Mouse (Mus musculus) heart, postnatal 0 days (tissue): ENCODE results near the gene Surf6. TPM values are rescaled to one million over a fixed set of nuclear protein-coding genes. Genes with fewer than 3 reads are reported as not detected.

Experiments used
- ATAC-seq: fragments of 200-750 bp; cut with Nextera tagmentation; 2 replicates; pipeline ENCODE4 v1.8.0; 2017; ENCODE audit warnings: low read depth, moderate number of reproducible peaks, moderate library complexity; ENCODE audit not compliant: insufficient read depth
- DNase-seq: peaks from one replicate; pipeline ENCODE4 v3.0.0-alpha.2; 2016; ENCODE audit warnings: low spot score
- H3K27ac ChIP-seq: fragments of 300-500 bp; sonication (generic); 2 replicates; pipeline ENCODE4 v1.5.1; 2014; ENCODE audit warnings: low read depth, mild to moderate bottlenecking
- H3K27me3 ChIP-seq: fragments of 300-500 bp; sonication (generic); 2 replicates; pipeline ENCODE4 v1.6.1; 2014; ENCODE audit warnings: low read length, mixed read lengths; ENCODE audit not compliant: control insufficient read depth, insufficient read depth
- H3K36me3 ChIP-seq: fragments of 300-500 bp; sonication (generic); replicated peaks from 2 replicates; pipeline ENCODE4 v1.6.1; 2014; ENCODE audit warnings: low read length, mixed read lengths; ENCODE audit not compliant: control insufficient read depth, insufficient read depth
- H3K4me1 ChIP-seq: fragments of 300-500 bp; sonication (generic); 2 replicates; pipeline ENCODE4 v1.6.1; 2014; ENCODE audit warnings: antibody characterized with exemption; ENCODE audit not compliant: control insufficient read depth, insufficient read depth
- H3K4me2 ChIP-seq: fragments of 300-500 bp; sonication (generic); 2 replicates; pipeline ENCODE4 v1.6.1; 2014; ENCODE audit warnings: low read depth, mild to moderate bottlenecking, low read length, moderate library complexity
- H3K4me3 ChIP-seq: fragments of 300-500 bp; sonication (generic); 2 replicates; pipeline ENCODE4 v1.5.1; 2014; ENCODE audit warnings: low read depth, low read length
- H3K9ac ChIP-seq: fragments of 300-500 bp; sonication (generic); replicated peaks from 2 replicates; pipeline ENCODE4 v1.6.1; 2014; ENCODE audit warnings: low read depth, low read length, mixed read lengths
- H3K9me3 ChIP-seq: fragments of 300-500 bp; sonication (generic); replicated peaks from 2 replicates; pipeline ENCODE4 v1.6.1; 2016; ENCODE audit warnings: low read length; ENCODE audit not compliant: control insufficient read depth
- CTCF ChIP-seq: IDR thresholded peaks from 2 replicates; pipeline ENCODE4 v1.5.1; 2016; ENCODE audit warnings: antibody characterized with exemption, control low read depth, low read depth
- EP300 ChIP-seq: IDR thresholded peaks from 2 replicates; pipeline ENCODE4 v1.6.1; 2016; ENCODE audit warnings: antibody characterized with exemption, low read depth
- WGBS: fragments of 180-500 bp; shearing (Covaris S2); extraction: QIAGEN DNeasy Blood & Tissue Kit; methylation state at CpG from one replicate; pipeline ENCODE4 v1.1.7; 2014; 5-methylcytosine and 5-hydroxymethylcytosine counted together
- polyA plus RNA-seq: library from polyadenylated mRNA; unstranded; fragments of >200 nt; fragmentation: Nextera tagmentation; extraction: Ambion mirVana; gene quantifications from 2 replicates; pipeline ENCODE4 v1.2.1, GENCODE M21; 2015
- total RNA-seq: library from RNA; depleted of rRNA; stranded (reverse); fragments of >200 nt; gene quantifications from 2 replicates; pipeline ENCODE4 v1.2.3, GENCODE M21; 2014; ENCODE audit warnings: low replicate concordance

Surf6 gene
- total and polyA plus RNA-seq, 2 experiments from 2014 or later, result 7.3 to 9.8 TPM

- H3K36me3 ChIP-seq, result peaks cover 31% of the 10 kb centered on the region
- no peak overlapping the region for H3K27ac ChIP-seq
- no peak overlapping the region for H3K4me3 ChIP-seq
- no peaks in the 10 kb centered on the region for H3K27me3 ChIP-seq
- no peaks in the 10 kb centered on the region for H3K9me3 ChIP-seq
- peak; percentile 65 for TF ChIP-seq CTCF
- TF ChIP-seq EP300, result no peak
- H3K4me2 ChIP-seq, result no peak overlapping the region
- ATAC-seq (no peak), DNase-seq (peak; percentile 66)
- H3K4me1 ChIP-seq, result peaks cover 25% of the 10 kb centered on the region
- no peak overlapping the region for H3K9ac ChIP-seq
- 25% methylated on average over 1 of the region's 1 CpGs for WGBS
These were observed 27.7 kb upstream of the Surf6 start for GRCm38 (mm10) chr2:26930390-26930789.

GRCm38 (mm10) chr2:26927745-26928476 lies 25.2 kb upstream of the Surf6 start:
- 74% methylated on average over 6 of the region's 6 CpGs for WGBS
- Histone ChIP-seq H3K27me3 (no peaks in the 10 kb centered on the region), H3K9me3 (no peaks in the 10 kb centered on the region), H3K36me3 (peaks cover 55% of the 10 kb centered on the region), H3K27ac (no peak overlapping the region), H3K4me2 (no peak overlapping the region), H3K4me3 (no peak overlapping the region), H3K9ac (no peak overlapping the region), H3K4me1 (peaks cover 21% of the 10 kb centered on the region)
- ATAC-seq (no peak), DNase-seq (no peak)
- TF ChIP-seq CTCF (no peak), EP300 (no peak)

- DNase-seq (peak; percentile 62), ATAC-seq (peak; percentile 81)
- 31% methylated on average over 9 of the region's 9 CpGs for WGBS
- no peak overlapping the region for H3K9ac ChIP-seq
- no peaks in the 10 kb centered on the region for H3K27me3 ChIP-seq
- no peaks in the 10 kb centered on the region for H3K9me3 ChIP-seq
- H3K4me3 ChIP-seq, result no peak overlapping the region
- H3K4me2 ChIP-seq, result no peak overlapping the region
- no peak for TF ChIP-seq EP300
- no peak for TF ChIP-seq CTCF
- peaks cover 16% of the 10 kb centered on the region for H3K4me1 ChIP-seq
- H3K27ac ChIP-seq, result peak overlapping the region; percentile 75
- peaks cover 87% of the 10 kb centered on the region for H3K36me3 ChIP-seq
These were observed 19.1 kb upstream of the Surf6 start for GRCm38 (mm10) chr2:26921784-26922183.

GRCm38 (mm10) chr2:26920190-26920855 lies 17.6 kb upstream of the Surf6 start:
- H3K36me3 ChIP-seq, result peaks cover 73% of the 10 kb centered on the region
- no peak overlapping the region for H3K4me2 ChIP-seq
- no peaks in the 10 kb centered on the region for H3K27me3 ChIP-seq
- H3K9ac ChIP-seq, result no peak overlapping the region
- H3K27ac ChIP-seq, result no peak overlapping the region
- 88% methylated on average over 6 of the region's 6 CpGs for WGBS
- ATAC-seq (no peak), DNase-seq (no peak)
- H3K9me3 ChIP-seq, result no peaks in the 10 kb centered on the region
- peaks cover 19% of the 10 kb centered on the region for H3K4me1 ChIP-seq
- H3K4me3 ChIP-seq, result no peak overlapping the region
- TF ChIP-seq EP300, result no peak
- TF ChIP-seq CTCF, result no peak

- ATAC-seq (no peak), DNase-seq (no peak)
- H3K9me3 ChIP-seq, result no peaks in the 10 kb centered on the region
- no peak overlapping the region for H3K27ac ChIP-seq
- H3K4me2 ChIP-seq, result no peak overlapping the region
- H3K27me3 ChIP-seq, result no peaks in the 10 kb centered on the region
- TF ChIP-seq EP300 (no peak), CTCF (no peak)
- no peak overlapping the region for H3K9ac ChIP-seq
- peaks cover 22% of the 10 kb centered on the region for H3K4me1 ChIP-seq
- WGBS, result 59% methylated on average over 3 of the region's 3 CpGs
- H3K4me3 ChIP-seq, result no peak overlapping the region
- H3K36me3 ChIP-seq, result peaks cover 69% of the 10 kb centered on the region
These were observed 17.0 kb upstream of the Surf6 start for GRCm38 (mm10) chr2:26919684-26920083.
